Mouse (Mus musculus) left cerebral cortex, adult 18-20 months (tissue): ENCODE measurements around the gene Iqck. TPM values are rescaled to one million over a fixed set of nuclear protein-coding genes. Genes with fewer than 3 reads are reported as not detected.

ENCODE experiments used
- DNase-seq, 2 experiments: peaks; one replicate each; pipeline ENCODE4 v3.0.0; 2021 to 2022; ENCODE audit warnings: low spot score in 2 of 2, mixed read lengths in 1 of 2
- total RNA-seq, 2 experiments: library from RNA; stranded (reverse); gene quantifications; 2 replicates each; pipeline ENCODE4 v1.2.3; 2021

Gene Iqck
- total RNA-seq, 2 experiments from 2014 or later: 2.6 to 4.0 TPM

GRCm38 (mm10) chr7:118943170-118943569, 87.6 kb downstream of the Iqck start:
- DNase-seq: no peak

- no peak for DNase-seq
Observed at GRCm38 (mm10) chr7:118944884-118945283, 89.3 kb downstream of the Iqck start.

- DNase-seq: no peak
Observed at GRCm38 (mm10) chr7:118947241-118947640, 91.7 kb downstream of the Iqck start.

- DNase-seq: no peak
Observed at GRCm38 (mm10) chr7:118948677-118949282, 93.2 kb downstream of the Iqck start.

- no peak for DNase-seq
Observed at GRCm38 (mm10) chr7:118949749-118950148, 94.2 kb downstream of the Iqck start.

- DNase-seq: no peak
Observed at GRCm38 (mm10) chr7:118953626-118954282, 98.2 kb downstream of the Iqck start.

GRCm38 (mm10) chr7:118954968-118955367, 99.4 kb downstream of the Iqck start:
- no peak for DNase-seq

GRCm38 (mm10) chr7:118956616-118957246, 101.2 kb downstream of the Iqck start:
- DNase-seq: no peak

- no peak for DNase-seq
Observed at GRCm38 (mm10) chr7:118959209-118959608, 103.7 kb downstream of the Iqck start.

GRCm38 (mm10) chr7:118964777-118965176, 109.2 kb downstream of the Iqck start:
- no peak for DNase-seq

- no peak for DNase-seq
Observed at GRCm38 (mm10) chr7:118965198-118965597, 109.6 kb downstream of the Iqck start.

- DNase-seq: no peak
Observed at GRCm38 (mm10) chr7:118968870-118969269, 113.3 kb downstream of the Iqck start.

GRCm38 (mm10) chr7:118971499-118971898, 115.9 kb downstream of the Iqck start:
- no peak for DNase-seq

GRCm38 (mm10) chr7:118972306-118972705, 116.8 kb downstream of the Iqck start:
- no peak for DNase-seq

GRCm38 (mm10) chr7:118973377-118973776, 117.8 kb downstream of the Iqck start:
- no peak for DNase-seq

GRCm38 (mm10) chr7:118975837-118976236, 120.3 kb downstream of the Iqck start:
- DNase-seq: no peak

- peak in 1 of 2 experiments; percentile 51 for DNase-seq
Observed at GRCm38 (mm10) chr7:118976414-118977166, 121.0 kb downstream of the Iqck start.

- DNase-seq: no peak
Observed at GRCm38 (mm10) chr7:118977167-118977543, 121.6 kb downstream of the Iqck start.

- no peak for DNase-seq
Observed at GRCm38 (mm10) chr7:118979121-118979520, 123.6 kb downstream of the Iqck start.

- no peak for DNase-seq
Observed at GRCm38 (mm10) chr7:118979708-118980107, 124.2 kb downstream of the Iqck start.

- no peak for DNase-seq
Observed at GRCm38 (mm10) chr7:118981346-118981745, 125.8 kb downstream of the Iqck start.

- DNase-seq: no peak
Observed at GRCm38 (mm10) chr7:118981831-118982230, 126.3 kb downstream of the Iqck start.
